Comparison of ENCODE assay signal across 8 mouse cellular contexts in the genomic region with DNA sequence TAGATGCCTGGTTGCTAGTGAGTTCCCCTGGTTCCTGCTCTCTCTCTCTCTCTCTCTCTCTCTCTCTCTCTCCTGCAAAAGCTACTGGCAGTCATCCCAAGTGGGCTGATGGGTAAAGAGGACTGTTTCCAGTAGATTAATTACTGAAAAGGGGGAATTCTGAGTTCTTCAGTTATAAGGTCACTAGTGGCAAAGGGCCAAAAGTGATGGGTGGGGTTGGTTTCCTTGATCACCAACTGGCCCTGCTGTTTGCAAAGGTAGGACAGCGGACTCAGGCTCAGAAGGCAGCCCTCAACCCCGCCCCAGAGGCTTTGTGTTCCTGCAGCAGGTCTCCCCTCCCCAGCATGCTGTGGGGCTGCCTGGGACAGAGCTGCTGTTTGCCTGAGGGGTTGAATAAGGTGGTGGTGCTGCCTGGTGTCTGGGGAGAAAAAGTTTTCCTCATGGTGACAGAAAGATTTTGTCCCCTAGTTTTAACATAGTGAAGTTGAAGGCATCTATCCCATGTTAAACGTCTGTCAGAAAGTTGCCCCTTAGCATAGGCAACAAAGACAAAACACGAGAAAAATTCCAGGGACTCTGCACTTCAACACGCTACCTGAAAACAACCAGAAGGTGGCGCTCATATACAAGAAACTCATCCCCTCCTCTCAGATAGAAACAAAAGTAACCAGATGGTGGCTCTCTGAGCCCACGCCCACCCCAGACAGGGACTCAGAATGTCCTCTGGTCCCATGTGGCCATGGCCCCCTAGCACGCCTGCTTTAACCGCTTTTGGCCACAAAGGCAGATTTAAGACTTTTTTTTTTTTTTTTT. TPM values are rescaled to one million over a fixed set of nuclear protein-coding genes. Genes with fewer than 3 reads are reported as not detected.
DNase-seq lines count a peak whose midpoint lies in the region; ATAC-seq and TF ChIP-seq lines count a peak whose summit lies in the region.

No protein-coding gene starts in this region.

- H3K9me3 ChIP-seq in hindbrain, postnatal 0 days (ENCODE audit: low read length) = no peaks in the 10 kb centered on the region

- peak; percentile 88 for ATAC-seq in common myeloid progenitor, adult 5-6 weeks (replicated peaks; ENCODE audit: low read depth, poor library complexity, severe bottlenecking)
- ATAC-seq in hindbrain, postnatal 0 days = peak; percentile 76

- peak; percentile 78 for DNase-seq in adipocyte (ENCODE audit: low spot score)
- DNase-seq in gastrocnemius, adult 2 months = peak; percentile 64
- DNase-seq in hindbrain, postnatal 0 days (ENCODE audit: low spot score) = peak; percentile 93
- DNase-seq in left cerebral cortex, adult 11 months (ENCODE audit: low spot score) = peak; percentile 65
- DNase-seq in lung, postnatal 36 days = peak; percentile 89
- DNase-seq in right cerebral cortex, adult 18-20 months = peak; percentile 70
- DNase-seq in urinary bladder, postnatal 36 days (ENCODE audit: low spot score in 2 of 2) = peak; percentile 35 to 51

- intact Hi-C loops in gastrocnemius, adult 2 months (cut with DNase I) = loop anchor here (1.0 to 5.0 kb wide), 3 partner anchors 52 to 188 kb away; no protein-coding TSS in a partner anchor

- WGBS in hindbrain, postnatal 0 days = 2% methylated on average over 9 of the region's 9 CpGs

- H3K4me1 ChIP-seq in hindbrain, postnatal 0 days (ENCODE audit: insufficient read depth, low read length) = no peaks in the 10 kb centered on the region; the same call in 1 of the 2 replicates

- H3K27me3 ChIP-seq in hindbrain, postnatal 0 days (ENCODE audit: insufficient read depth, low read length) = no peaks in the 10 kb centered on the region

- H3K4me2 ChIP-seq in hindbrain, postnatal 0 days (ENCODE audit: low read depth, low read length) = peak overlapping the region; percentile 19; the same call in 1 of the 2 replicates

- H3K36me3 ChIP-seq in hindbrain, postnatal 0 days (ENCODE audit: insufficient read depth, low read length) = no peaks in the 10 kb centered on the region

- no peak overlapping the region for H3K9ac ChIP-seq in hindbrain, postnatal 0 days (replicated peaks; ENCODE audit: low read length)

- H3K27ac ChIP-seq in gastrocnemius, adult 2 months = peak overlapping the region; percentile 63
- H3K27ac ChIP-seq in hindbrain, postnatal 0 days = peak overlapping the region; percentile 15; the same call in 1 of the 2 replicates

- TF ChIP-seq CTCF in gastrocnemius, adult 2 months (IDR thresholded peaks at IDR 0.05) = peak; percentile 87
- TF ChIP-seq CTCF in hindbrain, postnatal 0 days (IDR thresholded peaks at IDR 0.05; ENCODE audit: low read depth) = peak; percentile 89

- H3K4me3 ChIP-seq in gastrocnemius, adult 2 months = no peak overlapping the region; the same call in 1 of the 2 replicates
- no peak overlapping the region for H3K4me3 ChIP-seq in hindbrain, postnatal 0 days (ENCODE audit: low read length)

RNA-seq across cellular contexts. Expression of gene Uevld, which starts 4.7 kb away (rescaled TPM):
- 12.7 and 14.1 TPM in 2 replicates for total RNA-seq in common myeloid progenitor, adult 5-6 weeks (2017)
- 10 to 100 TPM; 11.2 to 11.9 TPM for total RNA-seq in gastrocnemius, adult 2 months (2021)
- 8.4 and 10.1 TPM in 2 replicates for total RNA-seq in hindbrain, postnatal 0 days (2014; rRNA removed)
- polyA plus RNA-seq in hindbrain, postnatal 0 days (2015; fragmentation: Nextera tagmentation; extraction: Ambion mirVana) = 5.0 and 5.4 TPM in 2 replicates

RNA-seq across cellular contexts. Expression of gene Gm9999, which starts 20.4 kb away (rescaled TPM):
- total RNA-seq in common myeloid progenitor, adult 5-6 weeks (2017) = not detected in 2 replicates
- not detected for total RNA-seq in gastrocnemius, adult 2 months (2021)
- total RNA-seq in hindbrain, postnatal 0 days (2014; rRNA removed) = not detected in 2 replicates
- polyA plus RNA-seq in hindbrain, postnatal 0 days (2015; fragmentation: Nextera tagmentation; extraction: Ambion mirVana) = not detected in 2 replicates

RNA-seq across cellular contexts. Expression of gene Tsg101, which starts 43.2 kb away (rescaled TPM):
- 42.0 and 46.4 TPM in 2 replicates for total RNA-seq in common myeloid progenitor, adult 5-6 weeks (2017)
- 10 to 100 TPM; 49.8 to 50.6 TPM for total RNA-seq in gastrocnemius, adult 2 months (2021)
- 83.7 and 105 TPM in 2 replicates for total RNA-seq in hindbrain, postnatal 0 days (2014; rRNA removed)
- polyA plus RNA-seq in hindbrain, postnatal 0 days (2015; fragmentation: Nextera tagmentation; extraction: Ambion mirVana) = 272 and 279 TPM in 2 replicates

RNA-seq across cellular contexts. Expression of gene Spty2d1, which starts 45.2 kb away (rescaled TPM):
- 33.4 and 38.7 TPM in 2 replicates for total RNA-seq in common myeloid progenitor, adult 5-6 weeks (2017)
- 1 to 10 TPM; 4.1 to 5.7 TPM for total RNA-seq in gastrocnemius, adult 2 months (2021)
- total RNA-seq in hindbrain, postnatal 0 days (2014; rRNA removed) = 9.1 and 9.7 TPM in 2 replicates
- 5.1 and 5.8 TPM in 2 replicates for polyA plus RNA-seq in hindbrain, postnatal 0 days (2015; fragmentation: Nextera tagmentation; extraction: Ambion mirVana)

Comparison
In these comparisons a context has a peak if more than half of its experiments do, and no peak if none do; other contexts are left out.
1. DNase-seq: peak in every context shown above with its lines; median percentile 93 in hindbrain, postnatal 0 days; 89 in lung, postnatal 36 days; 78 in adipocyte; 70 in right cerebral cortex, adult 18-20 months; 65 in left cerebral cortex, adult 11 months; 64 in gastrocnemius, adult 2 months; 43 in urinary bladder, postnatal 36 days.